Mouse (Mus musculus) MEL (cell line): ENCODE results near the gene Tango2.

Source experiments
- ELF1 ChIP-seq: IDR thresholded peaks from 2 replicates; pipeline ENCODE4 v1.6.1; 2014; ENCODE audit warnings: low read depth, mild to moderate bottlenecking, inconsistent platforms, low read length, improper control_type of control experiment, moderate library complexity
- POLR2A ChIP-seq, 2 experiments: IDR thresholded peaks; 2 replicates each; pipeline ENCODE4 v1.6.1; 2011 to 2012; ENCODE audit warnings: low read length in 2 of 2, mild to moderate bottlenecking in 2 of 2, control low read depth in 1 of 2, improper control_type of control experiment in 1 of 2, low read depth in 1 of 2, moderate library complexity in 1 of 2; ENCODE audit not compliant: control insufficient read depth in 1 of 2, insufficient read depth in 1 of 2, poor library complexity in 1 of 2
- POLR2AphosphoS5 ChIP-seq: IDR thresholded peaks from 2 replicates; pipeline ENCODE4 v1.6.1; 2012; ENCODE audit warnings: low read depth, borderline replicate concordance, mild to moderate bottlenecking, inconsistent platforms, low read length, moderate library complexity, mixed read lengths
- USF2 ChIP-seq, 2 experiments: IDR thresholded peaks; 2 replicates each; pipeline ENCODE4 v1.6.1; 2011 to 2012; ENCODE audit warnings: improper control_type of control experiment in 2 of 2, low read length in 2 of 2, borderline replicate concordance in 1 of 2, inconsistent platforms in 1 of 2, low read depth in 1 of 2, mild to moderate bottlenecking in 1 of 2; ENCODE audit not compliant: insufficient read depth in 1 of 2
- ZMIZ1 ChIP-seq: IDR thresholded peaks from 2 replicates; pipeline ENCODE4 v1.6.1; 2012; ENCODE audit warnings: low read depth, mild to moderate bottlenecking, inconsistent platforms, low read length, improper control_type of control experiment, moderate library complexity

GRCm38 (mm10) chr16:18379338-18380001, 31.6 kb upstream of the Tango2 start:
- TF ChIP-seq POLR2A (IDR thresholded peaks at IDR 0.05; ENCODE audit: control insufficient read depth in 1 of 2, insufficient read depth in 1 of 2, low read depth in 1 of 2, low read length in 2 of 2, poor library complexity in 1 of 2) (no peak), ELF1 (no peak), POLR2AphosphoS5 (no peak), ZMIZ1 (no peak), USF2 (IDR thresholded peaks at IDR 0.05; ENCODE audit: borderline replicate concordance in 1 of 2, insufficient read depth in 1 of 2, low read depth in 1 of 2, low read length in 2 of 2) (no peak)
